Mouse (Mus musculus) embryonic fibroblast, embryonic 13.5 days (primary cell): ENCODE measurements at regions not wholly inside any gene's neighbourhood (a gene's known extent, or its start where the extent isn't known, plus 50 kb on each side); places are given as distances from the start of the nearest gene placed in this dataset.

Experiments
- CTCF ChIP-seq: IDR thresholded peaks from 2 replicates; pipeline ENCODE4 v1.5.1; 2011; ENCODE audit warnings: mild to moderate bottlenecking, control low read depth, low read length, moderate library complexity, borderline replicate concordance; ENCODE audit not compliant: insufficient read depth
- POLR2A ChIP-seq: IDR thresholded peaks from 2 replicates; pipeline ENCODE4 v1.6.1; 2011; ENCODE audit warnings: low read depth, mild to moderate bottlenecking, control low read depth, low read length, moderate library complexity

GRCm38 (mm10) chr12:99063885-99064284 is 143.5 kb downstream of the Ttc8 start:
- TF ChIP-seq CTCF (no peak), POLR2A (no peak)
